Mouse (Mus musculus): Measurements from ENCODE around the gene Scn1b.
A peak's percentile ranks its signal among the peaks of the same experiment; 100 is the strongest.

Scn1b gene

GRCm38 (mm10) chr7:31126851-31127724 lies at the start of gene Scn1b:
Gene Scn1b, minus strand, starts transcription at chr7:31127003.
- DNase-seq, result no peak

- no peak for DNase-seq
These were observed 48.3 kb upstream of the Scn1b start for GRCm38 (mm10) chr7:31175096-31175495.

- no peak for DNase-seq
These were observed 47.7 kb upstream of the Scn1b start for GRCm38 (mm10) chr7:31174466-31174865.

GRCm38 (mm10) chr7:31172238-31172637 lies 45.4 kb upstream of the Scn1b start:
- peak; percentile 29 for DNase-seq

GRCm38 (mm10) chr7:31170520-31170919 lies 43.7 kb upstream of the Scn1b start:
- DNase-seq, result no peak

GRCm38 (mm10) chr7:31168412-31168811 lies 41.6 kb upstream of the Scn1b start:
- peak; percentile 40 for DNase-seq

- DNase-seq, result no peak
These were observed 37.9 kb upstream of the Scn1b start for GRCm38 (mm10) chr7:31164748-31165147.

GRCm38 (mm10) chr7:31163666-31164577 lies 37.1 kb upstream of the Scn1b start:
- DNase-seq, result no peak

- no peak for DNase-seq
These were observed 35.5 kb upstream of the Scn1b start for GRCm38 (mm10) chr7:31162324-31162723.

- no peak for DNase-seq
These were observed 35.0 kb upstream of the Scn1b start for GRCm38 (mm10) chr7:31161831-31162230.

GRCm38 (mm10) chr7:31161246-31161645 lies 34.4 kb upstream of the Scn1b start:
- DNase-seq, result no peak

GRCm38 (mm10) chr7:31160763-31161162 lies 34.0 kb upstream of the Scn1b start:
- no peak for DNase-seq

GRCm38 (mm10) chr7:31156034-31156928 lies 29.5 kb upstream of the Scn1b start:
- DNase-seq, result no peak

- no peak for DNase-seq
These were observed 28.7 kb upstream of the Scn1b start, which contains the start of gene Gramd1a for GRCm38 (mm10) chr7:31155296-31156033. Gene Gramd1a, minus strand, starts transcription at chr7:31155896.

- no peak for DNase-seq
These were observed 26.9 kb upstream of the Scn1b start for GRCm38 (mm10) chr7:31153536-31154320.

- peak; percentile 63 for DNase-seq
These were observed 24.8 kb upstream of the Scn1b start for GRCm38 (mm10) chr7:31151301-31152241.

- DNase-seq, result peak; percentile 86
These were observed 23.9 kb upstream of the Scn1b start for GRCm38 (mm10) chr7:31150566-31151300.

- DNase-seq, result no peak
These were observed 23.2 kb upstream of the Scn1b start for GRCm38 (mm10) chr7:31149751-31150565.
